Mouse (Mus musculus): ENCODE measurements at regions not wholly inside any gene's neighbourhood (a gene's known extent, or its start where the extent isn't known, plus 50 kb on each side); places are given as distances from the start of the nearest gene placed in this dataset.

DNA sequence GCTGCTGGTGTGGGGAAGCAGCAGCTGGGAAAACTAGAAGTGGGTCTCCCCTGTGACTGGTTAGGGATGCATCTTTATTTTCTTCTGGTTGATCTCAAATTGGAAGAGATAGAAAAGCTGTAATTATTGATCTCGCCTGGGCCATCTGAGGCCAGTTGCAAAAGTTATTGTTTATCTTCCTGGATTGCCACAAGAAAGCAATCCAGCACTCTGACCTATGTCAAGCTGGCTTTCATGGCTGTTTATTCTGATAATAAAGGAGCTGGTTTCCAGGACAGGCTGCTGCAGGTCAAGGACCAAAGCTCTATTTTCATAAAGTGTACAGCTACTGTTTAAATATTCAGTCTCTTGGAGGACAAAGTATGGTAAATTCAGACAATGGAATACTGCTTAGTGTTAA lies 112.5 kb downstream of the Gm10604 start:
- 69% methylated on average over 1 of the region's 1 CpGs for WGBS
- Histone ChIP-seq H3K4me1 (ENCODE audit: insufficient read depth, low read depth, low read length) (peaks cover 2% of the 10 kb centered on the region; the same call in 1 of the 2 replicates), H3K4me2 (replicated peaks; ENCODE audit: low read depth, low read length) (no peak overlapping the region), H3K27me3 (replicated peaks; ENCODE audit: insufficient read depth, low read length) (no peaks in the 10 kb centered on the region), H3K4me3 (ENCODE audit: low read depth, low read length) (no peak overlapping the region), H3K9me3 (ENCODE audit: low read length) (no peaks in the 10 kb centered on the region), H3K36me3 (ENCODE audit: insufficient read depth, low read length) (no peaks in the 10 kb centered on the region), H3K9ac (replicated peaks; ENCODE audit: low read depth) (no peak overlapping the region), H3K27ac (ENCODE audit: low read length) (no peak overlapping the region)
- ATAC-seq (no peak), DNase-seq (ENCODE audit: low spot score) (no peak)
- no peak for TF ChIP-seq CTCF (IDR thresholded peaks at IDR 0.05)
- no peak for TF ChIP-seq EP300 (IDR thresholded peaks at IDR 0.05)

Measured in lung, postnatal 0 days (tissue).